Mouse (Mus musculus) lung, embryonic 16.5 days (tissue): Measurements from ENCODE around the gene Mylk2. TPM values are rescaled to one million over a fixed set of nuclear protein-coding genes. Genes with fewer than 3 reads are reported as not detected.

Experiments used
- microRNA-seq: library from miRNA; unstranded; fragments of <30 nt; microRNA quantifications from one replicate; pipeline ENCODE4, GENCODE M21; 2016
- polyA plus RNA-seq: library from polyadenylated mRNA; unstranded; fragments of >200 nt; fragmentation: Nextera tagmentation; extraction: Ambion mirVana; gene quantifications from 2 replicates; pipeline ENCODE4 v1.2.1, GENCODE M21; 2015

Gene Mylk2
- polyA plus RNA-seq, 1 experiment from 2014 or later: 0.16 TPM

Small RNA genes lying within 50 kb of the gene (microRNA-seq; reads per million reads assigned to microRNA genes)
- 0.59 reads per million for gene Mir5622

Other genes with a start within 250 kb of the Mylk2 start
- 96.3 and 98.8 TPM in 2 replicates for gene H13, start 241.9 kb upstream of the Mylk2 start, polyA plus RNA-seq
- 26.1 and 27.4 TPM in 2 replicates for gene Mcts2, start 224.3 kb upstream of the Mylk2 start, polyA plus RNA-seq
- gene Id1, start 175.1 kb upstream of the Mylk2 start, polyA plus RNA-seq: 186 and 189 TPM in 2 replicates
- 99.6 and 104 TPM in 2 replicates for gene Cox4i2, start 157.2 kb upstream of the Mylk2 start, polyA plus RNA-seq
- gene Bcl2l1, start 79.6 kb upstream of the Mylk2 start, polyA plus RNA-seq: 120 and 121 TPM in 2 replicates
- 85.8 and 101 TPM in 2 replicates for gene Tpx2, start 63.4 kb upstream of the Mylk2 start, polyA plus RNA-seq
- gene Foxs1, start 21.9 kb downstream of the Mylk2 start, polyA plus RNA-seq: 9.1 and 9.3 TPM in 2 replicates
- gene Dusp15, start 40.3 kb downstream of the Mylk2 start, polyA plus RNA-seq: 0.14 TPM in 1 of 2 replicates, not detected in the other
- 1.5 and 2.5 TPM in 2 replicates for gene Ttll9, start 51.1 kb downstream of the Mylk2 start, polyA plus RNA-seq
- gene Pdrg1, start 104.1 kb downstream of the Mylk2 start, polyA plus RNA-seq: 101 and 114 TPM in 2 replicates
- not detected in 2 replicates for gene Xkr7, start 120.5 kb downstream of the Mylk2 start, polyA plus RNA-seq
- 2.8 and 3.5 TPM in 2 replicates for gene Ccm2l, start 154.6 kb downstream of the Mylk2 start, polyA plus RNA-seq
- gene Hck, start 197.1 kb downstream of the Mylk2 start, polyA plus RNA-seq: 4.5 and 6.9 TPM in 2 replicates
- gene Tm9sf4, start 250.0 kb downstream of the Mylk2 start, polyA plus RNA-seq: 74.9 and 79.0 TPM in 2 replicates